Mouse (Mus musculus): ENCODE measurements around the gene Spo11. TPM values are rescaled to one million over a fixed set of nuclear protein-coding genes. Genes with fewer than 3 reads are reported as not detected.

Spo11 gene
- polyA plus RNA-seq, 2 experiments from 2014 or later, result 3.3 to 3.8 TPM

DNA sequence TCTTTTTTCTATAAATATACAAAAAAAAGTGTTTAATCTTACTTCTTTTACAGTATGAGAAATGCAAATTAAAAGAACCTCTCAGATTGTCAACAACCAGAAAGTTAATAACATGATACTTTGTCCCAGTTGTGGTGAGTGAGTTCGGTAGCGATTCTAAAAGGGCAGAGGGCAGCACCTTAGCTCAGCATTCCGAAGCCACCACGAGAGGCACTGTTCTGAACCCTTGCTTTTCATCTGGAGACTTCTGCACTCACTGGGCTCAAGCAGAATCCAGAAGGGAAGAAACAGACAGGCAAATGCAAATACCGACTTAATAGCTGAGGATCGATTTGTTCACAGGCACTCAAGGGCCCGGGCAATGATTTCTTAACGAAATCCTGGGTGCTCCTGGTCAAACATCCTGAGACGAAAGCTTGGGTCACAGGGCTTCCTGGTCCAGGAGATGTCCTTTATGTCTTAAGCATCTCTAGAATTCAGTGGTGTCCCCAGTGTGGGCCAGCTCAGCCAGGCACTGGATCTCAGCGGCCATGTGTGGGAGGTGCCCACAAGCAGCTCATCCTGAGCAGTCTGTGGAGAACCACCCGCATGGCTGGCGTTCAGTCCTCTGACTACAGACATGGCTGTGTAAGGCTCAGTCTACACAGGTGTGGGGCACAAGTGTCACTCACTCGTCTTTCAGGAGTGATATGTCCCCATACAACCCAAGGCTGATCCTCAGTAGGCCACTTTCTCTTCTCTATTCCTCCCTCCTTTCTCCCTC lies 18.3 kb upstream of the Spo11 start:
- ATAC-seq, result no peak

GRCm38 (mm10) chr2:172960350-172960749 lies 17.1 kb upstream of the Spo11 start:
- no peak for ATAC-seq

GRCm38 (mm10) chr2:172961211-172961610 lies 16.3 kb upstream of the Spo11 start:
- ATAC-seq, result no peak

GRCm38 (mm10) chr2:172965249-172965648 lies 12.3 kb upstream of the Spo11 start:
- ATAC-seq, result no peak

GRCm38 (mm10) chr2:172966480-172966879 lies 11.0 kb upstream of the Spo11 start:
- peak; percentile 93 for ATAC-seq

GRCm38 (mm10) chr2:172971865-172972264 lies 5.6 kb upstream of the Spo11 start:
- no peak for ATAC-seq

GRCm38 (mm10) chr2:172973806-172974565 lies 3.5 kb upstream of the Spo11 start:
- no peak for ATAC-seq

- no peak for ATAC-seq
These were observed 2.8 kb upstream of the Spo11 start for GRCm38 (mm10) chr2:172974701-172975100.

GRCm38 (mm10) chr2:172975159-172975558 lies 2.3 kb upstream of the Spo11 start:
- ATAC-seq, result no peak

- peak; percentile 59 for ATAC-seq
These were observed 750 bp upstream of the Spo11 start for GRCm38 (mm10) chr2:172976661-172977238.

GRCm38 (mm10) chr2:172978131-172978633 lies 682 bp downstream of the Spo11 start:
- peak; percentile 39 for ATAC-seq

DNA sequence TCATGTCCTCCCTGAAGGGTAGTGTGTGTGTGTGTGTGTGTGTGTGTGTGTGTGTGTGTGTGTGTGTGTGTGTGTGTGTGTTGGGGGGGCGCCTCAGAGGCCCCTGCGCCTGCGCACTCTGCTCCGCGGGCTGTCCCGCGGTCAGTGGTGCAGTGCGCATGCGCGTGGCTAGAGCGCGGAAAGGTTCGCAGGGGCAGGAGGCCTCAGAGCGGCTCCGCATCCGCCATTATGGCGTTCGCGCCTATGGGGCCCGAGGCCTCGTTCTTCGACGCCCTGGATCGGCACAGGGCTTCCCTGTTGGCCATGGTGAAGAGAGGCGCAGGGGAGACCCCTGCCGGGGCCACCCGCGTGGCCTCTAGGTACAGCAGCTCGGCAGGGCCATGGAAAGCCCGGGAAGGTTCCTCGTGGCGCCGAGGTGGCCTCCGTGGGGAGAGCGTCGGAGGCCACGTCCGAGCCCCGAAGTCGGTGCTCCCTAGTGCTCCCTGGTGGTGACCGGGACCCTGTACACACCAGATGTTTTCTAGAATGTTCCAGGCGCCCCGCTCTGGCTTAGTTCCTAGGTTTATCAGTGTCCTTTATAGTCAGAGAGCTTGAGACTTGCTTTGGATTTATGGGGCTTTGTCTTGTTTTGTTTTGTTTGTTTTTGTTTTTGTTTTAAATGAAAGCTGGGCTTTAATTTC lies 2.3 kb downstream of the Spo11 start:
- ATAC-seq, result no peak

DNA sequence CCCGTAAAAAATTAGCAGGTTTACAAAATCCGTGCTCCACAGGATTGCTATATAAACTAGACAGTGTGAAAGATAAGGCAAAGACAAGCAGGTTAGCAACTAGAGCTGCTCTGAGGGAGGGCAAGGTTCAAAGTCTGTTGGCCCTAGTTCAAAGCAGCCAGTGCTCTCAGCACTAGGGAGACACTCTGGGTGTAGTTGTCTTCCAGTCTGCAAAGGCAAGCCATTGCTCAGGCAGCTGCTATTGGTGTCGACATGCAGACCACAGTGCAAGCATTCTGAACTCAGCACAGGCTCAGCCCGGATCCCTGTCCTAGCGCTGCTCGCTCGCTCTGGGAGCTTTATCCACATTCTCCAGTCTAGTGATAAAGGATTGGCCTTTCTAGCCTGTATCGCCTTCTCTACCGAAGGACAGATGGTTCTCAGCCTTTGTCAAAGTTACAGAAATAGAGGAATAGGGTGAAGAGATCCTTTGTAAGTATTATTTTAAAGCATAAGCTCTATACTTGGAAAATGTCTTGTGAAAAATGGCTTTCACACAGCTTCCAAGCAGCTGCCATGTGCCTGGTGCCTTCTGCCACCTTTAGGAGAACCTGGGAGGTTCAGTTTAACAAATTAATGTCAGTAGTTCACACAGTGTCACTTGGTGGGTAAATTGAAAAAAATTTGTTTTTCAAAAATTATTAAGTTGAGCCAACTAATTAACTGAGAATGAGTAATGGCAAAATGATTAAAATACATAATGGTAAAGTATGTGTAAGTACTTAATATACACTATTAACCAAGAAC lies 5.5 kb downstream of the Spo11 start:
- no peak for ATAC-seq

DNA sequence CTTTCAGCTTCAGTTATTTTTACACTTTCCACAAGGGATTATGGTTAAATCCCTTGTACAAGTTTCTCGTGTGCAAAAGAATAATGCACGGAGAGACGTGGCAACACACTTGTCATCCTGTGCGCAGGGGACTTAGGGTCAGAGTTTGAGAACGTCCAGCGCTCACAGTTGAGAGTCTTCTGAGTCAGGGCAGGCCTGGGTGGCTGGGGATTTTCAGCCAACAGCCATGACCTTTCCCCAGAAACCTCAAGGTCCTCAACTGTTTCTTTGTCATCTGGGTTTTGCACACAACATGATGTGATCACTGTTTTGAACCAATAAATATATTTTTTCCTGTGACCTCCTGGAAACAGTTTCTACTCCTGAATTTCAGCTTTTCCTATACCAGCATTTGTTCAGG lies 12.7 kb downstream of the Spo11 start:
- no peak for ATAC-seq

DNA sequence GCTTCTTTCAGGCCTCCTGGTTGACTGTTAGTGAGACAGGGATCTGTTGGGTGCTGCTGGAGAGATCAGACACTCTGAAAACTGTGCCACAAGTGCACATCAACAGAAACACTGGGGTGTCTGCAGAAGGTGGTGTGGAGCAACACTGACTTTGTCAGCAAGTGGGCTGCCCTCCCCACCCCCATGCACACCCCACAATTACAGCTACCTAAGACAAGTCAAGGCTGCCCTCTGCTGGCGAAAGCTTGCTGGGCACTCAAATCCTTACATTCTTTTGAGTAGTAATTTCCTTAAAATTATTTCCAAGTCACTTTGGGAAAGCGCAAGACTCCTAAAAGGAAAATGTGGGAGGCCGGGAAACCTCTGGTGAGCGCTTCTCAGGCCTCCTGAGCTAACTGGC lies 18.7 kb downstream of the Spo11 start:
- ATAC-seq, result no peak

GRCm38 (mm10) chr2:172997748-172998147 lies 20.2 kb downstream of the Spo11 start:
- no peak for ATAC-seq

DNA sequence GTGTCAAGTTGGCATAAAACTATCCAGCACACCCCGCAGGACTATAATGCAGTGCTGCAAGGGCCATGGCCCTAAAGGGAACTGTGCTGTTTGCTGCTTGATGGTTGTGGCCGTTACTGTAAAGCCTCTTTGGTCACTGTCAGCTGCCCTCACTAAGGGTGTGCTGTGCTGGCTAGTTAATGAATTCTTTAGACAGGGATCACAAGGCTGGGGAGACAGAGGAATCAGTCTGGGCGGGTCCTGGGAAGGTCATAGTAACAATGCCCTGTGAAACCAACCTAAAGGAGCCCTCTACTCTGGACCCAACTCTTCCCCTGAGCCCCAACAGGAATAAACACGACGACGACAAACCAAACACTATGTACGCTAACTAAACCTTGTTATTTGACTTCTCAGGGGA lies 21.0 kb downstream of the Spo11 start:
- ATAC-seq, result no peak

- peak; percentile 96 for ATAC-seq
These were observed 22.3 kb downstream of the Spo11 start, which contains the start of gene Rae1 for GRCm38 (mm10) chr2:172999630-173000284. Gene Rae1 (plus strand): TSS chr2:173000117.

DNA sequence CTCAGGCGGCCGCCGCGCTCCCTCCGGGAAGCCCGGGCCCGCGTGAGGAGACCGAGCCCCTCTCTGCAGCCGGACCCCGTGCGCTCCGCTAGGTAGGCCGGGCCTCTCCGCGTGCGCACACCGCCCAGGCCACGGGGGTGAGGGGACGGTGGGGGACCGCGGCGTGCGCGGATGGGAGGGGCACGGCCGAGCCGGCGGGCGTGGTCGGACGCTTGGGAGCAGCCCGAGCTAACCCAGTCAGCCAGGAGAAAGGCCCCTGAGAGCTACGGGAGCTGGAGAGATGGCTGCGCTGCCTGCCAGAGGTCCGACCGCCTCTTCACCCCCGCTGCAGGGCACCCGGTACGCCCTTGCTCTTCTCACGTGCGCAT lies 22.8 kb downstream of the Spo11 start:
- ATAC-seq, result peak; percentile 53

DNA sequence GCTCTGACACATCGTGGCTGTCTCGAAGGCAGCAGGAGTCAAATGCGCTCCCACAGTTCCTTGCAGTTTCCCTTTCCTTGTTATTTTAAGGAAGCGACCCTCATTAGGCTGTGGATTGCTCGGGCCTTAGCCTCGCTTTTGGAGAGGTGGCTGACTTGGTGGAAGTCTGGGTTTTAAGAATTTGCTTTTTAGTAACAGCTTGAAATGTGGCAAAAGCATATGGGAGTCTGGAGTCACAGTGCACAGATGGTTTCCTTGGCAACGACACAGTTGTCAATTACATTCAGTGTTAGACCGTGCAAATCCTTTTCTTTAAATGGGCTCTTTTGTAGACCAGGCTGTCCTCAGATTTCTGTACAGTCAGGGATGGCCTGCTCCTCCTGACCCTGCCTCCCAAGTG lies 23.4 kb downstream of the Spo11 start:
- ATAC-seq, result no peak

DNA sequence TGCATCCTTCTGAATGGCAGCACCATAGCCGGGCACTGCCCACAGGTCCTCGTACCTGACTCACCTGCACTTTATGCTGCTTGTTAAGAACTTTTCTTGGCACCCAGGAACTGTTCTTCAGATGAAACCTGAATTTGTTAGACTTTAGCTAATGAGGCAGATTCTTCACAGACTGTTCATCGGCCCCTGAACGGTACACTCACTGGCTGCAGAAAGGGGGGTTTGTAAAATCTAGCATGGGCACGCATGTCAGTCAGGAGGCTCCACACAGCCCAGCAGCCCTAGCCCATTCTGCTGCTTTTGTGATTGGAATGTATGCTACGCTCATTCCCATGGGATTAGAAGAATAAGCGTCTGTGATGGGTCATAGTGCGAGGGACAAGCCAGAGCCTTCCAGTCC lies 26.2 kb downstream of the Spo11 start:
- no peak for ATAC-seq
